Mouse (Mus musculus) limb, embryonic 14.5 days (tissue): ENCODE data around the gene Vcan. TPM values are rescaled to one million over a fixed set of nuclear protein-coding genes. Genes with fewer than 3 reads are reported as not detected.

Source experiments
- ATAC-seq: fragments of 200-750 bp; cut with Nextera tagmentation; 2 replicates; pipeline ENCODE4 v1.8.0; 2017; ENCODE audit warnings: low read depth, moderate number of reproducible peaks, moderate TSS enrichment; ENCODE audit not compliant: low FRiP score
- DNase-seq: peaks from one replicate; pipeline ENCODE4 v3.0.0-alpha.2; 2015; ENCODE audit warnings: low spot score
- H3K27ac ChIP-seq: fragments of 300-500 bp; sonication (generic); replicated peaks from 2 replicates; pipeline ENCODE4 v1.5.1; 2014; ENCODE audit warnings: low read depth, mild to moderate bottlenecking, low read length, moderate library complexity, mixed read lengths
- H3K27me3 ChIP-seq: fragments of 300-500 bp; sonication (generic); 2 replicates; pipeline ENCODE4 v1.6.1; 2014; ENCODE audit warnings: low read length, mixed read lengths; ENCODE audit not compliant: control insufficient read depth, insufficient read depth
- H3K36me3 ChIP-seq: fragments of 300-500 bp; sonication (generic); 2 replicates; pipeline ENCODE4 v1.6.1; 2014; ENCODE audit warnings: mild to moderate bottlenecking, low read length, moderate library complexity, mixed read lengths; ENCODE audit not compliant: control insufficient read depth, insufficient read depth
- H3K4me1 ChIP-seq: fragments of 300-500 bp; sonication (generic); 2 replicates; pipeline ENCODE4 v1.6.1; 2014; ENCODE audit warnings: antibody characterized with exemption, low read length, mixed read lengths; ENCODE audit not compliant: control insufficient read depth, insufficient read depth
- H3K4me2 ChIP-seq: fragments of 300-500 bp; sonication (generic); replicated peaks from 2 replicates; pipeline ENCODE4 v1.6.1; 2014; ENCODE audit warnings: low read depth, mild to moderate bottlenecking, low read length, moderate library complexity; ENCODE audit not compliant: severe bottlenecking
- H3K4me3 ChIP-seq: fragments of 300-500 bp; sonication (generic); replicated peaks from 2 replicates; pipeline ENCODE4 v1.5.1; 2014; ENCODE audit warnings: low read length
- H3K9ac ChIP-seq: fragments of 300-500 bp; sonication (generic); 2 replicates; pipeline ENCODE4 v1.6.1; 2014; ENCODE audit warnings: mild to moderate bottlenecking, low read depth, low read length, moderate library complexity; ENCODE audit not compliant: severe bottlenecking
- H3K9me3 ChIP-seq: fragments of 300-500 bp; sonication (generic); 2 replicates; pipeline ENCODE4 v1.6.1; 2016; ENCODE audit warnings: low read length; ENCODE audit not compliant: control insufficient read depth
- POLR2A ChIP-seq: fragments of 200-500 bp; IDR thresholded peaks from 2 replicates; pipeline ENCODE4 v1.8.0; 2012; ENCODE audit warnings: inconsistent platforms, mild to moderate bottlenecking, moderate library complexity, borderline replicate concordance; ENCODE audit not compliant: insufficient read depth, insufficient read length; ENCODE audit errors: extremely low read depth
- WGBS: fragments of 180-500 bp; shearing (Covaris S2); extraction: QIAGEN DNeasy Blood & Tissue Kit; methylation state at CpG from one replicate; pipeline ENCODE4 v1.1.7; 2014; 5-methylcytosine and 5-hydroxymethylcytosine counted together
- polyA plus RNA-seq, 2 experiments: library from polyadenylated mRNA; depleted of rRNA in 1 of 2; stranded (reverse) in 1 of 2; unstranded in 1 of 2; fragments of >200 nt; fragmentation: Nextera tagmentation in 1 of 2; extraction: Ambion mirVana in 1 of 2; gene quantifications; 2 replicates each; pipeline versions ENCODE4 v1.2.1 to v1.2.3; 2012 to 2014

Vcan gene
- polyA plus RNA-seq, 2 experiments = 116 to 208 TPM

DNA sequence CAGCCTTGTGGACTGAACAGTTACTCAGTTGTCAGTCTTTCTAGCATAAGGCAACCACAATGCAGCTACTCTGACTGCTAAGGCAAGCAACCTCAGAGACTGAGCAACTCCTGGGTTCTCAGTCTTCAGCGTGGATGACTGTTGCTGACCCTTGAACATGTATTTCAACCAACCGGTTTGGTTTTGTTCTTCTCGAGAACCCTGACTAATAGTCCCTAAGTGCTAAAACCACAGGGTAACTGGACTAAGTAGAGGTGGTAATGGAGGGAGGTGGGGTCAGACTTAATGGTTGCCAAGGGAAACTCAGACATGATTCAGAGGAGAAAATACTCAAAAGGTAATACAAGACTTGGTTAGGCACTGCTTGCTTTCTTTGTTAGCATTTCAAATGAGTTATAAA lies 105.3 kb downstream of the Vcan start:
- Histone ChIP-seq H3K4me1 (no peaks in the 10 kb centered on the region), H3K27me3 (no peaks in the 10 kb centered on the region), H3K9me3 (no peaks in the 10 kb centered on the region), H3K4me3 (no peak overlapping the region), H3K27ac (no peak overlapping the region), H3K9ac (no peak overlapping the region), H3K36me3 (no peaks in the 10 kb centered on the region), H3K4me2 (no peak overlapping the region)
- DNase-seq = no peak
- WGBS = 67% methylated on average over 3 of the region's 3 CpGs
- no peak for ATAC-seq
- TF ChIP-seq POLR2A = no peak

DNA sequence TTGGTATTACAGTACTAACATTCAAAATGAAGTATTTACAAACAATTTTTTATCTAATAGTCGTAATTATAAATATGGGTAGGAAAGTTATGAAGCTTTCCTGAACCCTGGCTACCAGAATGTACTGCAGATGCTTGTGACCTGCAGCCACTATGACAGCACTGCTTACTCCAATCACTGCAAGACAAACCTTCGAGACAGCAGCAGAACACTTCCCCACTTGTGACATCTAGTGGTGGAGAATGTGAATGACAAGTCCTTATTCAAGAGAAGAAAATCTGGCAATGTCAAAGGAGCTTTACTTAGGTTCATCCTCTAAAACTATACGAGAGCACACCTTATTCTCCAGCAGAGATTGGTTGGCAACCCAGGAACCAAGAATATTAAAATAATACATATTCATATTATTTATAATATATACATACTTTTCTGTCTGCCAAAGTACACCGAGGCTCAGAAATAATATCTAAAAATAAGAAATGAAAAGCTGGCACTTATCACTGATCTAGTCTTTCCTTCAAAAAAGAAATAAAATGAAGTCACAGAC lies 108.1 kb downstream of the Vcan start:
- no peak for TF ChIP-seq POLR2A
- no peak overlapping the region for H3K27ac ChIP-seq
- H3K27me3 ChIP-seq = no peaks in the 10 kb centered on the region
- no peak overlapping the region for H3K9ac ChIP-seq
- H3K9me3 ChIP-seq = no peaks in the 10 kb centered on the region
- H3K4me3 ChIP-seq = no peak overlapping the region
- ATAC-seq (0 out of 2 replicates have a peak, but pooled peaks have one; percentile 71), DNase-seq (peak; percentile 71)
- no peaks in the 10 kb centered on the region for H3K36me3 ChIP-seq
- no peaks in the 10 kb centered on the region for H3K4me1 ChIP-seq
- 29% methylated on average over 4 of the region's 4 CpGs for WGBS
- H3K4me2 ChIP-seq = no peak overlapping the region

DNA sequence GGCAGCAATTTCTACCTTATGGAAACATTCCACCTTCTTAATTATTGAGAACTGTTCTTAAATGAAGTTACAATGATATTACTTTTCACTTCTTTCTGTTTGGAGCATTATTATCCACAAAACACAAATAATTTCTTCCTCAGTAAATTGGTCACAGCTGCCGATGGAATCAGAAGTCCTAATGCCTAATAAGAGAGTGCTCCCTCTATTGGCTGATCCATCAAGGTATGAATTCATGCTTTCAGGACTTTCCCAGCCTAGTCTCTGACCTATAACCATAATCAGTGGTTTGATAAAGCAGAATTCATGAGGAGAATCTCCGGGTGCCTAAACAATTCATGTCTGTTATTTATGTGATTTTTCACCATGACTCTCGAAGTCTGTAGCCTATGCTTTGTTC lies 123.2 kb downstream of the Vcan start:
- H3K9ac ChIP-seq = no peak overlapping the region
- no peak overlapping the region for H3K27ac ChIP-seq
- no peaks in the 10 kb centered on the region for H3K36me3 ChIP-seq
- no peak for TF ChIP-seq POLR2A
- no peak overlapping the region for H3K4me2 ChIP-seq
- H3K9me3 ChIP-seq = no peaks in the 10 kb centered on the region
- WGBS = 78% methylated on average over 3 of the region's 3 CpGs
- ATAC-seq = no peak
- H3K4me3 ChIP-seq = no peak overlapping the region
- no peaks in the 10 kb centered on the region for H3K27me3 ChIP-seq
- H3K4me1 ChIP-seq = no peaks in the 10 kb centered on the region
- no peak for DNase-seq

DNA sequence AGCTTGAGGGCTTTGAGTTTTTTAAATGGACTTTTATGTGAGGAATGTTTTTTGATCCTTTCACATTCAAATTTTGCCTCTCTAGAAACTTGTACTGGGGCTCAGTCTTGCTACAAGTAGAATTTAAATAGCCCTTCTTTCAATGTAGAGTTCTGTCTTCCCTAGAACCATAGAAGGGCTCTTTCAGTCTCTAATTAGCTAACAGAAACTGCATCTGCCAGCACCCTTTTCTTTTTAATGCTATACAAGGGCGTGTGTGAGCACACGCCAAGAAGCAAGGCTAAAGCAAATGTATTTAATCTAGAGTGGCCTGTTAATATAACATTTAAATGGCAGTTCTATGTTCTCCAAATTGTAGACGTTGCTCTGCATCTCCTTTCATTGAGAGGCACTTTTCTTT lies 134.9 kb downstream of the Vcan start:
- 71% methylated on average over 3 of the region's 3 CpGs for WGBS

More for the DNA sequence above, 134.9 kb downstream of the Vcan start:
- ATAC-seq = no peak
- no peak for DNase-seq
- Histone ChIP-seq H3K4me3 (no peak overlapping the region), H3K27ac (no peak overlapping the region), H3K9ac (no peak overlapping the region), H3K27me3 (no peaks in the 10 kb centered on the region), H3K36me3 (no peaks in the 10 kb centered on the region), H3K4me1 (no peaks in the 10 kb centered on the region), H3K9me3 (no peaks in the 10 kb centered on the region), H3K4me2 (no peak overlapping the region)
- no peak for TF ChIP-seq POLR2A

Other genes starting within 250 kb of the Vcan start
- 91.9 and 109 TPM in 2 replicates for gene Hapln1, start 202.7 kb downstream of the Vcan start, polyA plus RNA-seq (2012; rRNA removed)
- 41.8 and 46.1 TPM in 2 replicates for gene Hapln1, start 202.7 kb downstream of the Vcan start, polyA plus RNA-seq (2014; fragmentation: Nextera tagmentation; extraction: Ambion mirVana)